Mouse (Mus musculus) intestine, postnatal 0 days (tissue): ENCODE data around the gene Adam1b. TPM values are rescaled to one million over a fixed set of nuclear protein-coding genes. Genes with fewer than 3 reads are reported as not detected.
"Not testable (repeated sequence)": the region's sequence is repeated elsewhere in the genome, so short reads cannot be mapped to it uniquely, and the experiment has no call there.

Experiments used
- ATAC-seq: fragments of 200-750 bp; cut with Nextera tagmentation; 2 replicates; pipeline ENCODE4 v1.8.0; 2017; ENCODE audit warnings: mild to moderate bottlenecking, moderate TSS enrichment, moderate library complexity
- H3K27ac ChIP-seq: fragments of 300-500 bp; sonication (generic); 2 replicates; pipeline ENCODE4 v1.5.1; 2014; ENCODE audit warnings: mild to moderate bottlenecking, low read depth, low read length, moderate library complexity
- H3K27me3 ChIP-seq: fragments of 300-500 bp; sonication (generic); replicated peaks from 2 replicates; pipeline ENCODE4 v1.6.1; 2014; ENCODE audit warnings: low read length, mixed read lengths; ENCODE audit not compliant: control insufficient read depth, insufficient read depth
- H3K36me3 ChIP-seq: fragments of 300-500 bp; sonication (generic); 2 replicates; pipeline ENCODE4 v1.6.1; 2014; ENCODE audit warnings: mild to moderate bottlenecking, moderate library complexity; ENCODE audit not compliant: control insufficient read depth, insufficient read depth
- H3K4me1 ChIP-seq: fragments of 300-500 bp; sonication (generic); replicated peaks from 2 replicates; pipeline ENCODE4 v1.6.1; 2014; ENCODE audit warnings: antibody characterized with exemption, low read length, mixed read lengths; ENCODE audit not compliant: control insufficient read depth, insufficient read depth
- H3K4me2 ChIP-seq: fragments of 300-500 bp; sonication (generic); replicated peaks from 2 replicates; pipeline ENCODE4 v1.6.1; 2014; ENCODE audit warnings: low read depth, mild to moderate bottlenecking, moderate library complexity
- H3K4me3 ChIP-seq: fragments of 300-500 bp; sonication (generic); 2 replicates; pipeline ENCODE4 v1.5.1; 2014; ENCODE audit warnings: low read depth, low read length
- H3K9ac ChIP-seq: fragments of 300-500 bp; sonication (generic); 2 replicates; pipeline ENCODE4 v1.6.1; 2014; ENCODE audit warnings: mild to moderate bottlenecking, low read depth, low read length
- H3K9me3 ChIP-seq: fragments of 300-500 bp; sonication (generic); 2 replicates; pipeline ENCODE4 v1.6.1; 2016; ENCODE audit warnings: mixed run types; ENCODE audit not compliant: control insufficient read depth
- CTCF ChIP-seq: sonication (generic); IDR thresholded peaks from 2 replicates; pipeline ENCODE4 v1.5.1; 2016; ENCODE audit warnings: low read depth, mild to moderate bottlenecking, control low read depth, antibody characterized with exemption, moderate library complexity
- WGBS: fragments of 180-500 bp; shearing (Covaris S2); extraction: QIAGEN DNeasy Blood & Tissue Kit; methylation state at CpG from one replicate; pipeline ENCODE4 v1.1.7; 2014; 5-methylcytosine and 5-hydroxymethylcytosine counted together
- polyA plus RNA-seq: library from polyadenylated mRNA; unstranded; fragments of >200 nt; fragmentation: Nextera tagmentation; extraction: Ambion mirVana; gene quantifications from 2 replicates; pipeline ENCODE4 v1.2.1, GENCODE M21; 2015

Adam1b gene
- polyA plus RNA-seq, 1 experiment from 2014 or later = 0.04 TPM

DNA sequence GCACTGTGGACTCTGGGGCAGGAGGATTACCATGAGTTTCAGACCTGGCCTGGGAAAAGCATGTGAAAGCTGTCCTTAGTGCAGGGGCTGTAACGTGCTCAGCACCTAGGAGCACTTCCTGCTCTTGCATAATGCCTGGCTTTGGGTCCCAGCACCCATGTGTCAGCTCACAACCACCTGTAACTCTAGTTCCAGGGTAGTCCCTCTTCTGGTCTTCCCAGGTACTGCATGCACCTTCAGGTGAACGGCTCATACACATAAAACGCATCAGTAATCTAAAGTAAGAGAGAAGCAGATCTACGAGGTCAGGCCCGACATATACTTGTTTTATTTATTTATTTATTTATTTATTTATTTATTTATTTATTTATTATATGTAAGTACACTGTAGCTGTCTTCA, 31.3 kb upstream of the Adam1b start:
- no peaks in the 10 kb centered on the region for H3K9me3 ChIP-seq
- H3K36me3 ChIP-seq = peaks cover 78% of the 10 kb centered on the region
- H3K4me1 ChIP-seq = no peaks in the 10 kb centered on the region
- no peak overlapping the region for H3K4me2 ChIP-seq
- no peak overlapping the region for H3K27ac ChIP-seq
- TF ChIP-seq CTCF = peak; percentile 52; the same call in 1 of the 2 replicates
- WGBS = 90% methylated on average over 5 of the region's 5 CpGs
- no peak overlapping the region for H3K4me3 ChIP-seq
- no peak for ATAC-seq
- no peak overlapping the region for H3K9ac ChIP-seq
- H3K27me3 ChIP-seq = no peaks in the 10 kb centered on the region

DNA sequence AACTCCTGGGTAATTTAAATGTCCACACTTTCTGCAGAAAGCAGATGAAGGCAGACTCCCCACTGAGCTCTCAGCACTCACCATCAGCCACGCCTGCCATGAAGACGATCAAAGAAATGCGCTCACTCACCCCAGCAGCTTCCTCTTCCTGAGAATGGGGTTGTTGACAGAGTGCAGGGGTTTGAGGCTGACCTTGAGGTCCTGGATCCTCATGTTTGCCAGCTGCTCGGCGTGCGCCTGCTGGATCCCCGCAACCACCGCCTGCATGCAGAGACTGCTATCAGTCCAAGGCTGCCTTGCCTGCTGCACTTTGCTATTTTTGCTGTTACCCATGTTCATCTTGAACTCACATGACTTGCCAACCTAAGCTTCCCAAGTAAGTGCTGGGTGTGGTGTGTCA, 23.7 kb upstream of the Adam1b start:
- Histone ChIP-seq H3K4me2 (no peak overlapping the region), H3K9me3 (no peaks in the 10 kb centered on the region), H3K4me3 (no peak overlapping the region), H3K27me3 (no peaks in the 10 kb centered on the region), H3K9ac (no peak overlapping the region), H3K36me3 (peaks cover 76% of the 10 kb centered on the region), H3K4me1 (no peaks in the 10 kb centered on the region), H3K27ac (no peak overlapping the region)
- no peak for ATAC-seq
- no peak for TF ChIP-seq CTCF
- WGBS = 75% methylated on average over 8 of the region's 8 CpGs

DNA sequence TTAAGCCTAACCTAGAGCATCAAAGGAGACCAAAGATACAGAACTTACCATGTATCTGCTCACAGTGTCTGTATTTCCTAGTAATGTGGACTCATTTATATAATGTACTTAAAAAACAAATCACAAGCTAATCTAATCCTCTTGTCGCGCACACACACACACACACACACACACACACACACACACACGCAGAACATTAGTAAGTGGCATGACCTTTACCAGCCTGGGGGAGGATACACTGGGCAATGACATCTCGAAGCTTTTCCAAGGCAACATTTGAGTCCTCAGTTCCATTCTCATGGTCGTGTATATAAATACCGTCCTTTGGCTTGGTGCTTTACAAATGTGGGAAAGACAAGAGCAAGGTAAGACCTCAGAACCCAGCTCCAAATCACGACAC, 23.3 kb upstream of the Adam1b start:
- peaks cover 74% of the 10 kb centered on the region for H3K36me3 ChIP-seq
- H3K9me3 ChIP-seq = no peaks in the 10 kb centered on the region
- 88% methylated on average over 7 of the region's 7 CpGs for WGBS
- no peak overlapping the region for H3K4me3 ChIP-seq
- no peak overlapping the region for H3K9ac ChIP-seq
- no peak for TF ChIP-seq CTCF
- H3K27me3 ChIP-seq = no peaks in the 10 kb centered on the region
- H3K4me2 ChIP-seq = no peak overlapping the region
- no peak for ATAC-seq
- H3K4me1 ChIP-seq = no peaks in the 10 kb centered on the region
- H3K27ac ChIP-seq = no peak overlapping the region

DNA sequence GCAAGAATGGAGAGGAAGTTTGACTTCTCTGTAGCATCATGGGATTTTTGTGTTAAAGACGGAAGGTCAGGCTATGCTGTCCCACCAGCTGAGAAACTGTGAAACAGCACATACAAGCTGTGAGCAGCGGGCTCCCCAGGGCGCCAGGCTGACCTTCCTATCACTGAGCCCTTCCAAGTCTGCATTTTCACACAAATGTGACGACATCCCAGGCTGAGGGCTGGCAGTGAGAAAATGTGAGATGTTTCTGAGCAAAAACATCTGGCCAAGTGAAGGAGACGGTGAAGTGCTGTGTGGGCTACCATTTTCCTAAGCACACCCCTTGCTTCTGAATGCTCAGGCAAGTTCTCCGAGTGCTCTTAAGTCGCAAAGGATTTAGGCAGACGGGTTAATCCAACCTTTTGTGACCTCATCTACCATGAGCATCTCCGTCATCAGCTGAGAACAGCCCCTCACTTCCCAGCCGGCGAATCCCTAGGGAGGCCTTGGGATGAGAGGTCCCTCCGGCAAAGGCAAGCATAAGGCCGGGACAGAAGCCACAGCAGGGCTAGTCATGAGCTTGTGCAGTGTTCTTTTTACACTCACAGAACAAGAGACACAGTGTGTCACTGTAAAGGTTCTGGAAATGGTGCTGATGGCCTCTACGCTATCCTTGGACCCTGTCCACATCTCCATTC, 22.7 kb upstream of the Adam1b start:
- H3K4me2 ChIP-seq = no peak overlapping the region
- H3K4me1 ChIP-seq = no peaks in the 10 kb centered on the region
- H3K27ac ChIP-seq = no peak overlapping the region
- peaks cover 74% of the 10 kb centered on the region for H3K36me3 ChIP-seq
- WGBS = 87% methylated on average over 14 of the region's 14 CpGs
- no peaks in the 10 kb centered on the region for H3K9me3 ChIP-seq
- no peak overlapping the region for H3K9ac ChIP-seq
- no peaks in the 10 kb centered on the region for H3K27me3 ChIP-seq
- no peak for TF ChIP-seq CTCF
- H3K4me3 ChIP-seq = no peak overlapping the region
- no peak for ATAC-seq

DNA sequence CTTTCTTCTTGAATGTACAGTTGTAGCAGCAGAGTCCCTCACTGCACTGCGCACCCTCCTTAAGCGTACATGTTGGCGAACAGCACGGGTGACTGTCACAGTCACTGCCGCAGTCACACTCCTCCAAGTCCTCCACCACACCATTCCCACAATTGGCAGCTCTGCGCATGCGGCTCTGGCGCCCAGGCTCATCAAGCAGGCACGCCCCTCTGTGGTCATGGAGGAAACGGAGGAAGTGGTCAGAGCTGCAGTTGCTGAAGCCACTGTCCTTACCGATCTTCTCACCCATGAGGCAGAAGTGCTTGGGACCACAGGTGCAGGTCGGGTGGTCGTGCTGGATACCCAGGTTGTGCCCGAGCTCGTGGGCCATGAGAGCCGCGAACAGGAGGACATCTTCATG, 16.5 kb upstream of the Adam1b start:
- ATAC-seq, H3K27ac ChIP-seq, H3K9ac ChIP-seq, H3K4me2 ChIP-seq, H3K4me3 ChIP-seq, H3K4me1 ChIP-seq, H3K27me3 ChIP-seq, H3K9me3 ChIP-seq: not testable (repeated sequence)
- WGBS = 90% methylated on average over 10 of the region's 17 CpGs
- peaks cover 34% of the 10 kb centered on the region for H3K36me3 ChIP-seq

DNA sequence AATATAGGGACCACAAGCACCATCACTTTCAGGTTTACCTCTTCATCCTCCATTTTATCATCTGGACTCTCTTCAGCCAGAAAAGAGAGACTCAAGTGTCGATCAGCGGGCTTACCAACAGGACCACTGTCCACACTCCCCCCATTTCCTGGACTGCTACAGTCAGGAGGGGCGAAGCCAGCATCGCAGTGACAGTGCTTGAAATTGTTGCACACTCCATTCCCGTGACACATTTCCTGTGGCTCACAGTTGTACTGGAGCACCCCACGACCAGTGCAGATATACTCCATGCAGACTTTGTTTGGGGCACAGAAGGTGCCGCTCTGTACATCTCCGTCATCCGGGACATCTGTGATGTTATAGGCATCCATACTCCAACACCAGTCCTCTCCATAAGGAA, 15.7 kb upstream of the Adam1b start:
- H3K4me3 ChIP-seq = no peak overlapping the region
- no peak overlapping the region for H3K4me2 ChIP-seq
- no peak for ATAC-seq
- H3K9ac ChIP-seq = no peak overlapping the region
- no peaks in the 10 kb centered on the region for H3K9me3 ChIP-seq
- no peaks in the 10 kb centered on the region for H3K4me1 ChIP-seq
- H3K27me3 ChIP-seq = no peaks in the 10 kb centered on the region
- no peak overlapping the region for H3K27ac ChIP-seq
- H3K36me3 ChIP-seq = peaks cover 26% of the 10 kb centered on the region
- TF ChIP-seq CTCF = no peak
- 89% methylated on average over 9 of the region's 9 CpGs for WGBS

DNA sequence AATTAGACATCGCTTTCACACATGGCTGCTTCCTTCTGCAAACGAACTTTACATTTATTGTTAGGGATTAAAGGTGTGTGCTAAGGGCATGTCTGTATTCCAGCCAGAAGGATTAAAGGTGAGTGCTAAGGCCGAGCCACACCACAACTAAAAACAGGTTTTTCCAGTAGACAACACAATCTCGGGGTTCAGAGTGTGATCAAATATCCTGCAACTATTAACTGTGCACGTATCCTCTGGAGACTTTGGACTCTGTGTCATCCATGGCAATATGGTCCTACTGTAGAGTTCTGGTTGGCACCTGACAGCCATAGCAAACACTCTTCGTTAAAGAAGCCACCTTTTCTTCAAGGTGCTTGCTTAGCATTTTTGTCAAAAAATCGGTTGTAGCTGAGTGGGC, 6.8 kb upstream of the Adam1b start:
- Histone ChIP-seq H3K4me2 (no peak overlapping the region), H3K9me3 (no peaks in the 10 kb centered on the region), H3K4me1 (no peaks in the 10 kb centered on the region), H3K4me3 (no peak overlapping the region), H3K27ac (no peak overlapping the region), H3K27me3 (no peaks in the 10 kb centered on the region), H3K9ac (no peak overlapping the region), H3K36me3 (no peaks in the 10 kb centered on the region)
- TF ChIP-seq CTCF = no peak
- WGBS = 46% methylated on average over 7 of the region's 7 CpGs
- ATAC-seq = peak; percentile 92
